Mouse (Mus musculus) left cerebral cortex, postnatal 14 days (tissue): ENCODE data around the gene Cdk18. TPM values are rescaled to one million over a fixed set of nuclear protein-coding genes. Genes with fewer than 3 reads are reported as not detected.
A peak's percentile ranks its signal among the peaks of the same experiment; 100 is the strongest.

Experiments used
- DNase-seq, 2 experiments: peaks; one replicate each; pipeline ENCODE4 v3.0.0; 2021 to 2022; ENCODE audit warnings: low spot score in 2 of 2, mixed read lengths in 1 of 2
- intact Hi-C: fragments of 180-260 bp; cut with DNase I; formaldehyde crosslinking; loops from one replicate; pipeline ENCODE4 v1.15.1; 2025
- total RNA-seq, 2 experiments: library from RNA; stranded (reverse); gene quantifications; 2 replicates each; pipeline ENCODE4 v1.2.3; 2021

Gene Cdk18
- total RNA-seq, 2 experiments from 2014 or later: 17.0 to 28.3 TPM

GRCm38 (mm10) chr1:132085181-132086049 lies 54.1 kb downstream of the Cdk18 start:
- intact Hi-C loops: no loop called here
- no peak for DNase-seq

- intact Hi-C loops: no loop called here
- DNase-seq: no peak
Measured at GRCm38 (mm10) chr1:132078413-132078812, 61.1 kb downstream of the Cdk18 start.

- intact Hi-C loops: no loop called here
- no peak for DNase-seq
Measured at GRCm38 (mm10) chr1:132075576-132075975, 63.9 kb downstream of the Cdk18 start.

- intact Hi-C loops: no loop called here
- no peak for DNase-seq
Measured at GRCm38 (mm10) chr1:132070659-132071058, 68.8 kb downstream of the Cdk18 start.

- intact Hi-C loops: no loop called here
- peak in 1 of 2 experiments; percentile 17 for DNase-seq
Measured at GRCm38 (mm10) chr1:132069436-132069835, 70.0 kb downstream of the Cdk18 start.

GRCm38 (mm10) chr1:132067261-132068255 lies 71.9 kb downstream of the Cdk18 start, which contains the start of gene Mfsd4a:
Mfsd4a (minus strand) TSS chr1:132068062.
- peak; percentile 17 to 36 for DNase-seq
- intact Hi-C loops: no loop called here

GRCm38 (mm10) chr1:132065475-132066172 lies 73.9 kb downstream of the Cdk18 start:
- intact Hi-C loops: no loop called here

GRCm38 (mm10) chr1:132065001-132065400 lies 74.5 kb downstream of the Cdk18 start:
- intact Hi-C loops: no loop called here
- peak; percentile 25 to 44 for DNase-seq

More at GRCm38 (mm10) chr1:132065475-132066172, 73.9 kb downstream of the Cdk18 start:
- DNase-seq: peak; percentile 31 to 54

- intact Hi-C loops: no loop called here
- no peak for DNase-seq
Measured at GRCm38 (mm10) chr1:132063096-132063495, 76.4 kb downstream of the Cdk18 start.

Other genes starting within 250 kb of the Cdk18 start
- gene Nucks1, start 229.2 kb downstream of the Cdk18 start, total RNA-seq: 100 to 1,000 TPM; 159 to 163 TPM
- gene Slc45a3, start 176.7 kb downstream of the Cdk18 start, total RNA-seq: 1 to 10 TPM in 1 of 2 experiments, under 1 TPM in 1; 0.97 to 1.8 TPM
- 10 to 100 TPM; 54.5 to 58.8 TPM for gene Elk4, start 132.1 kb downstream of the Cdk18 start, total RNA-seq
- 10 to 100 TPM; 86.2 to 87.4 TPM for gene Mfsd4a, start 71.6 kb downstream of the Cdk18 start, total RNA-seq
- gene Lemd1, start 51.7 kb upstream of the Cdk18 start, total RNA-seq: 1 to 10 TPM; 4.1 to 4.6 TPM
- 1 to 10 TPM; 3.7 to 3.9 TPM for gene AC124108.1, start 51.8 kb upstream of the Cdk18 start, total RNA-seq
- gene Gm10188, start 90.1 kb upstream of the Cdk18 start, total RNA-seq: not detected
- 10 to 100 TPM; 13.1 to 16.8 TPM for gene Klhdc8a, start 158.9 kb upstream of the Cdk18 start, total RNA-seq
- 1 to 10 TPM; 1.6 to 1.7 TPM for gene Nuak2, start 176.4 kb upstream of the Cdk18 start, total RNA-seq